Comparison of ENCODE assay signal across 8 mouse cellular contexts in genomic region chr7:29293131-29294065, GRCm38 (mm10). TPM values are rescaled to one million over a fixed set of nuclear protein-coding genes. Genes with fewer than 3 reads are reported as not detected.
DNase-seq lines count a peak whose midpoint lies in the region; ATAC-seq lines count a peak whose summit lies in the region.

No protein-coding gene starts in this region.

- H3K9me3 ChIP-seq in heart, embryonic 11.5 days (replicated peaks; ENCODE audit: control insufficient read depth, low read length) = no peaks in the 10 kb centered on the region
- H3K9me3 ChIP-seq in kidney, embryonic 16.5 days (ENCODE audit: low read length) = no peaks in the 10 kb centered on the region
- H3K9me3 ChIP-seq in neural tube, embryonic 12.5 days = no peaks in the 10 kb centered on the region

- H3K36me3 ChIP-seq in heart, embryonic 11.5 days (ENCODE audit: control insufficient read depth, insufficient read depth, low read length) = no peaks in the 10 kb centered on the region
- no peaks in the 10 kb centered on the region for H3K36me3 ChIP-seq in kidney, embryonic 16.5 days (ENCODE audit: insufficient read depth, low read length)
- H3K36me3 ChIP-seq in neural tube, embryonic 12.5 days = no peaks in the 10 kb centered on the region

- H3K27ac ChIP-seq in brown adipose tissue, adult 24 weeks (replicated peaks; ENCODE audit: low read depth, low read length) = peak overlapping the region; percentile 81
- H3K27ac ChIP-seq in heart, embryonic 11.5 days (ENCODE audit: low read depth, low read length) = peak overlapping the region; percentile 59
- peak overlapping the region; percentile 80 for H3K27ac ChIP-seq in kidney, embryonic 16.5 days (ENCODE audit: low read length)
- H3K27ac ChIP-seq in neural tube, embryonic 12.5 days = peak overlapping the region; percentile 47; the same call in 1 of the 2 replicates

- no peak overlapping the region for H3K9ac ChIP-seq in heart, embryonic 11.5 days (ENCODE audit: low read depth, low read length)
- peak overlapping the region; percentile 42; the same call in 1 of the 2 replicates for H3K9ac ChIP-seq in kidney, embryonic 16.5 days (replicated peaks; ENCODE audit: low read length)
- peak overlapping the region; percentile 44; the same call in 1 of the 2 replicates for H3K9ac ChIP-seq in neural tube, embryonic 12.5 days

- ATAC-seq in heart, embryonic 11.5 days (replicated peaks; ENCODE audit: insufficient number of reproducible peaks, low FRiP score, low TSS enrichment) = no peak
- ATAC-seq in kidney, embryonic 16.5 days (ENCODE audit: low FRiP score, low TSS enrichment) = peak; percentile 50
- no peak for ATAC-seq in neural tube, embryonic 12.5 days (ENCODE audit: low FRiP score, low read depth)

- no peaks in the 10 kb centered on the region for H3K4me1 ChIP-seq in brown adipose tissue, adult 24 weeks (ENCODE audit: control insufficient read depth, insufficient read depth, insufficient read length, low read length)
- H3K4me1 ChIP-seq in heart, embryonic 11.5 days (ENCODE audit: control insufficient read depth, insufficient read depth, low read length) = peaks cover 29% of the 10 kb centered on the region
- H3K4me1 ChIP-seq in kidney, embryonic 16.5 days (ENCODE audit: insufficient read depth, low read length) = peaks cover 53% of the 10 kb centered on the region
- H3K4me1 ChIP-seq in neural tube, embryonic 12.5 days = peaks cover 38% of the 10 kb centered on the region

- H3K4me2 ChIP-seq in heart, embryonic 11.5 days = no peak overlapping the region
- no peak overlapping the region for H3K4me2 ChIP-seq in kidney, embryonic 16.5 days (replicated peaks; ENCODE audit: low read depth, low read length)
- H3K4me2 ChIP-seq in neural tube, embryonic 12.5 days (replicated peaks) = peak overlapping the region; percentile 27; the same call in 1 of the 2 replicates

- WGBS in heart, embryonic 11.5 days (ENCODE audit: insufficient replicate concordance) = 27% methylated on average over 19 of the region's 19 CpGs
- 26% methylated on average over 19 of the region's 19 CpGs for WGBS in kidney, embryonic 16.5 days
- whole genome bisulfite sequencing in neural tube, embryonic 12.5 days = 15% methylated on average over 19 of the region's 19 CpGs

- peaks cover 16% of the 10 kb centered on the region for H3K27me3 ChIP-seq in heart, embryonic 11.5 days (ENCODE audit: control insufficient read depth, insufficient read depth, low read length)
- 0 out of 2 replicates have a peak, but pooled peaks cover 2% of the 10 kb centered on the region for H3K27me3 ChIP-seq in kidney, embryonic 16.5 days (ENCODE audit: insufficient read depth, low read length)
- 0 out of 2 replicates have a peak, but pooled peaks cover 3% of the 10 kb centered on the region for H3K27me3 ChIP-seq in neural tube, embryonic 12.5 days (replicated peaks)

- no peak overlapping the region for H3K4me3 ChIP-seq in brown adipose tissue, adult 24 weeks (ENCODE audit: insufficient read depth, low read depth, low read length)
- no peak overlapping the region for H3K4me3 ChIP-seq in heart, embryonic 11.5 days (ENCODE audit: low read depth, low read length)
- no peak overlapping the region for H3K4me3 ChIP-seq in kidney, embryonic 16.5 days (ENCODE audit: low read length)
- no peak overlapping the region for H3K4me3 ChIP-seq in neural tube, embryonic 12.5 days

- peak; percentile 38 for DNase-seq in adrenal gland, postnatal 14 days
- no peak for DNase-seq in adrenal gland, adult 2 months
- no peak for DNase-seq in layer of hippocampus, adult 8-10 months (ENCODE audit: low spot score in 2 of 2)
- no peak for DNase-seq in adrenal gland, adult 18-20 months (ENCODE audit: low spot score in 2 of 2)

RNA-seq across cellular contexts. Expression of gene Ppp1r14a, which starts 4.3 kb away (rescaled TPM):
- total RNA-seq in adrenal gland, postnatal 14 days (2021) = 10.9 and 12.4 TPM in 2 replicates
- total RNA-seq in adrenal gland, adult 2 months (2021) = 1 to 10 TPM; 5.5 to 9.8 TPM
- polyA plus RNA-seq in adrenal gland, adult 2 months (2012; rRNA removed) = 9.2 and 12.1 TPM in 2 replicates
- polyA plus RNA-seq in brown adipose tissue, adult 24 weeks (2012; ENCODE audit: insufficient read depth, insufficient read length, missing spikeins) = 4.6 and 7.2 TPM in 2 replicates
- 9.4 and 10.3 TPM in 2 replicates for polyA plus RNA-seq in heart, embryonic 11.5 days (2014; fragmentation: Nextera tagmentation; extraction: Ambion mirVana)
- 19.6 and 25.1 TPM in 2 replicates for polyA plus RNA-seq in kidney, embryonic 16.5 days (2015; fragmentation: Nextera tagmentation; extraction: Ambion mirVana)
- polyA plus RNA-seq in neural tube, embryonic 12.5 days (2016; fragmentation: Nextera tagmentation; extraction: Ambion mirVana) = 57.5 and 72.1 TPM in 2 replicates
- total RNA-seq in layer of hippocampus, adult 8-10 months (2022) = 10 to 100 TPM; 25.8 to 40.8 (median 33.5) TPM
- 1 to 10 TPM; 4.8 TPM for total RNA-seq in adrenal gland, adult 18-20 months (2021)

RNA-seq across cellular contexts. Expression of gene Dpf1, which starts 10.4 kb away (rescaled TPM):
- total RNA-seq in adrenal gland, postnatal 14 days (2021) = 1.8 and 2.4 TPM in 2 replicates
- 1 to 10 TPM; 1.5 to 3.3 TPM for total RNA-seq in adrenal gland, adult 2 months (2021)
- 2.9 and 3.1 TPM in 2 replicates for polyA plus RNA-seq in adrenal gland, adult 2 months (2012; rRNA removed)
- not detected in 2 replicates for polyA plus RNA-seq in brown adipose tissue, adult 24 weeks (2012; ENCODE audit: insufficient read depth, insufficient read length, missing spikeins)
- polyA plus RNA-seq in heart, embryonic 11.5 days (2014; fragmentation: Nextera tagmentation; extraction: Ambion mirVana) = 2.9 and 3.3 TPM in 2 replicates
- 3.0 and 3.5 TPM in 2 replicates for polyA plus RNA-seq in kidney, embryonic 16.5 days (2015; fragmentation: Nextera tagmentation; extraction: Ambion mirVana)
- polyA plus RNA-seq in neural tube, embryonic 12.5 days (2016; fragmentation: Nextera tagmentation; extraction: Ambion mirVana) = 105 and 118 TPM in 2 replicates
- total RNA-seq in layer of hippocampus, adult 8-10 months (2022) = 100 to 1,000 TPM in 2 of 4 experiments, 10 to 100 TPM in 2; 91.6 to 116 (median 104) TPM
- 1 to 10 TPM; 1.8 to 4.5 TPM for total RNA-seq in adrenal gland, adult 18-20 months (2021)

RNA-seq across cellular contexts. Expression of gene Spint2, which starts 11.7 kb away (rescaled TPM):
- total RNA-seq in adrenal gland, postnatal 14 days (2021) = 29.0 and 31.5 TPM in 2 replicates
- total RNA-seq in adrenal gland, adult 2 months (2021) = 10 to 100 TPM; 44.3 to 53.9 TPM
- 61.1 and 90.2 TPM in 2 replicates for polyA plus RNA-seq in adrenal gland, adult 2 months (2012; rRNA removed)
- polyA plus RNA-seq in brown adipose tissue, adult 24 weeks (2012; ENCODE audit: insufficient read depth, insufficient read length, missing spikeins) = 3.9 and 5.6 TPM in 2 replicates
- 39.2 and 42.8 TPM in 2 replicates for polyA plus RNA-seq in heart, embryonic 11.5 days (2014; fragmentation: Nextera tagmentation; extraction: Ambion mirVana)
- 270 and 295 TPM in 2 replicates for polyA plus RNA-seq in kidney, embryonic 16.5 days (2015; fragmentation: Nextera tagmentation; extraction: Ambion mirVana)
- polyA plus RNA-seq in neural tube, embryonic 12.5 days (2016; fragmentation: Nextera tagmentation; extraction: Ambion mirVana) = 23.5 and 23.9 TPM in 2 replicates
- 10 to 100 TPM; 22.3 to 30.6 (median 25.9) TPM for total RNA-seq in layer of hippocampus, adult 8-10 months (2022)
- 10 to 100 TPM; 48.4 to 83.8 TPM for total RNA-seq in adrenal gland, adult 18-20 months (2021)

RNA-seq across cellular contexts. Expression of gene 2200002D01Rik, which starts 45.1 kb away (rescaled TPM):
- 2.4 and 2.7 TPM in 2 replicates for total RNA-seq in adrenal gland, postnatal 14 days (2021)
- 1 to 10 TPM; 2.3 to 4.2 TPM for total RNA-seq in adrenal gland, adult 2 months (2021)
- polyA plus RNA-seq in adrenal gland, adult 2 months (2012; rRNA removed) = 2.5 TPM in 2 replicates
- polyA plus RNA-seq in brown adipose tissue, adult 24 weeks (2012; ENCODE audit: insufficient read depth, insufficient read length, missing spikeins) = 2.5 TPM in 1 of 2 replicates, not detected in the other
- 7.0 and 8.8 TPM in 2 replicates for polyA plus RNA-seq in heart, embryonic 11.5 days (2014; fragmentation: Nextera tagmentation; extraction: Ambion mirVana)
- polyA plus RNA-seq in kidney, embryonic 16.5 days (2015; fragmentation: Nextera tagmentation; extraction: Ambion mirVana) = 7.5 and 8.5 TPM in 2 replicates
- polyA plus RNA-seq in neural tube, embryonic 12.5 days (2016; fragmentation: Nextera tagmentation; extraction: Ambion mirVana) = 1.6 and 1.7 TPM in 2 replicates
- 1 to 10 TPM in 1 of 4 experiments, under 1 TPM in 2, not detected in 1; 0.52 to 1.2 (median 0.92) TPM for total RNA-seq in layer of hippocampus, adult 8-10 months (2022)
- 1 to 10 TPM; 1.8 to 2.8 TPM for total RNA-seq in adrenal gland, adult 18-20 months (2021)

RNA-seq across cellular contexts. Expression of gene Yif1b, which starts 55.3 kb away (rescaled TPM):
- 77.1 and 81.0 TPM in 2 replicates for total RNA-seq in adrenal gland, postnatal 14 days (2021)
- total RNA-seq in adrenal gland, adult 2 months (2021) = 10 to 100 TPM; 55.2 to 64.5 TPM
- polyA plus RNA-seq in adrenal gland, adult 2 months (2012; rRNA removed) = 162 and 191 TPM in 2 replicates
- polyA plus RNA-seq in brown adipose tissue, adult 24 weeks (2012; ENCODE audit: insufficient read depth, insufficient read length, missing spikeins) = 72.2 and 79.7 TPM in 2 replicates
- 107 and 110 TPM in 2 replicates for polyA plus RNA-seq in heart, embryonic 11.5 days (2014; fragmentation: Nextera tagmentation; extraction: Ambion mirVana)
- polyA plus RNA-seq in kidney, embryonic 16.5 days (2015; fragmentation: Nextera tagmentation; extraction: Ambion mirVana) = 134 and 143 TPM in 2 replicates
- 80.2 and 82.0 TPM in 2 replicates for polyA plus RNA-seq in neural tube, embryonic 12.5 days (2016; fragmentation: Nextera tagmentation; extraction: Ambion mirVana)
- 10 to 100 TPM; 43.8 to 51.5 (median 49.0) TPM for total RNA-seq in layer of hippocampus, adult 8-10 months (2022)
- 10 to 100 TPM; 45.5 to 64.9 TPM for total RNA-seq in adrenal gland, adult 18-20 months (2021)

Comparison
In these comparisons a context has a peak if more than half of its experiments do, and no peak if none do; other contexts are left out.
1. RNA of gene Dpf1, which starts 10.4 kb away (polyA plus RNA-seq): 105 to 118 TPM in neural tube, embryonic 12.5 days; 3.0 to 3.5 TPM in kidney, embryonic 16.5 days, 2.9 to 3.3 TPM in heart, embryonic 11.5 days, 2.9 to 3.1 TPM in adrenal gland, adult 2 months and not detected in brown adipose tissue, adult 24 weeks; every median in the first group is over 10 times any median in the second.
2. Peak in every context shown above with its lines, with median percentiles within 50 percentile points of each other: H3K27ac ChIP-seq.